Comparison of ENCODE assay signal across 8 mouse cellular contexts in genomic region chr6:83077630-83078323, GRCm38 (mm10). TPM values are rescaled to one million over a fixed set of nuclear protein-coding genes. Genes with fewer than 3 reads are reported as not detected.
DNase-seq lines count a peak whose midpoint lies in the region; ATAC-seq and TF ChIP-seq lines count a peak whose summit lies in the region.

Gene Pcgf1, plus strand, starts transcription at chr6:83077869.

- peak within 1 kb of the TSS; percentile 85 for H3K9ac ChIP-seq in heart, embryonic 11.5 days (ENCODE audit: low read depth, low read length)
- H3K9ac ChIP-seq in heart, embryonic 14.5 days (ENCODE audit: low read length), result peak within 1 kb of the TSS; percentile 85

- H3K4me3 ChIP-seq in heart, embryonic 11.5 days (ENCODE audit: low read depth, low read length), result peak within 1 kb of the TSS; percentile 73
- H3K4me3 ChIP-seq in E14TG2a.4 (replicated peaks; ENCODE audit: low read length), result peak within 1 kb of the TSS; percentile 94
- peak within 1 kb of the TSS; percentile 90 for H3K4me3 ChIP-seq in brown adipose tissue, adult 24 weeks (ENCODE audit: insufficient read depth, low read depth, low read length)
- peak within 1 kb of the TSS; percentile 78 to 91 for H3K4me3 ChIP-seq in heart, embryonic 14.5 days (ENCODE audit: control insufficient read depth in 1 of 2, insufficient read depth in 1 of 2, low read depth in 1 of 2, low read length in 2 of 2)

- no peaks in the 10 kb centered on the region for H3K9me3 ChIP-seq in heart, embryonic 11.5 days (replicated peaks; ENCODE audit: control insufficient read depth, low read length)
- H3K9me3 ChIP-seq in E14TG2a.4 (ENCODE audit: low read length), result no peaks in the 10 kb centered on the region
- no peaks in the 10 kb centered on the region for H3K9me3 ChIP-seq in heart, embryonic 14.5 days (ENCODE audit: control insufficient read depth, low read length)

- peak within 1 kb of the TSS; percentile 96 for H3K4me2 ChIP-seq in heart, embryonic 11.5 days
- peak within 1 kb of the TSS; percentile 100 for H3K4me2 ChIP-seq in heart, embryonic 14.5 days (ENCODE audit: low read length)

- H3K36me3 ChIP-seq in heart, embryonic 11.5 days (ENCODE audit: control insufficient read depth, insufficient read depth, low read length), result 0 out of 2 replicates have a peak, but pooled peaks cover 6% of the 10 kb centered on the region
- peaks cover 32% of the 10 kb centered on the region for H3K36me3 ChIP-seq in E14TG2a.4 (ENCODE audit: insufficient read depth, low read length)
- peaks cover 19% of the 10 kb centered on the region for H3K36me3 ChIP-seq in heart, embryonic 14.5 days (ENCODE audit: control insufficient read depth, insufficient read depth, low read length)

- no peak for TF ChIP-seq CTCF in E14TG2a.4 (conservative IDR thresholded peaks at IDR 0.05; ENCODE audit: low read length)

- peak within 1 kb of the TSS; percentile 77 for H3K27ac ChIP-seq in heart, embryonic 11.5 days (ENCODE audit: low read depth, low read length)
- H3K27ac ChIP-seq in brown adipose tissue, adult 24 weeks (replicated peaks; ENCODE audit: low read depth, low read length), result peak within 1 kb of the TSS; percentile 98
- peak within 1 kb of the TSS; percentile 71 to 82 for H3K27ac ChIP-seq in heart, embryonic 14.5 days (replicated peaks in 1 of 2; ENCODE audit: control insufficient read depth in 1 of 2, insufficient read depth in 1 of 2, low read depth in 2 of 2, low read length in 2 of 2)

- H3K27me3 ChIP-seq in heart, embryonic 11.5 days (ENCODE audit: control insufficient read depth, insufficient read depth, low read length), result peaks cover 49% of the 10 kb centered on the region
- H3K27me3 ChIP-seq in E14TG2a.4 (ENCODE audit: insufficient read depth, low read length), result peaks cover 38% of the 10 kb centered on the region
- peaks cover 51% of the 10 kb centered on the region for H3K27me3 ChIP-seq in heart, embryonic 14.5 days (ENCODE audit: control insufficient read depth, insufficient read depth, low read length)

- no peaks in the 10 kb centered on the region for H3K4me1 ChIP-seq in heart, embryonic 11.5 days (ENCODE audit: control insufficient read depth, insufficient read depth, low read length)
- H3K4me1 ChIP-seq in E14TG2a.4 (replicated peaks; ENCODE audit: low read depth, low read length), result peaks cover 21% of the 10 kb centered on the region
- H3K4me1 ChIP-seq in brown adipose tissue, adult 24 weeks (ENCODE audit: control insufficient read depth, insufficient read depth, insufficient read length, low read length), result peaks cover 3% of the 10 kb centered on the region; the same call in 1 of the 2 replicates
- H3K4me1 ChIP-seq in heart, embryonic 14.5 days (ENCODE audit: control insufficient read depth in 2 of 2, insufficient read depth in 2 of 2, low read length in 2 of 2), result peaks cover 4 to 8% of the 10 kb centered on the region in 2 experiments; a peak in 3 of 4 replicates

- DNase-seq in heart, adult 11 months, result no peak
- DNase-seq in layer of hippocampus, postnatal 36 days, result peak; percentile 59 to 64
- DNase-seq in lung, postnatal 36 days, result peak; percentile 27
- no peak for DNase-seq in T-cell, adult 2 months (ENCODE audit: low spot score)

- peak; percentile 52 for ATAC-seq in heart, embryonic 11.5 days (replicated peaks; ENCODE audit: insufficient number of reproducible peaks, low FRiP score, low TSS enrichment)
- peak; percentile 54 for ATAC-seq in heart, embryonic 14.5 days (ENCODE audit: insufficient number of reproducible peaks, insufficient read depth, low FRiP score, low read depth)

- WGBS in heart, embryonic 11.5 days (ENCODE audit: insufficient replicate concordance), result under 1% methylated on average over 54 of the region's 54 CpGs
- under 1% methylated on average over 53 of the region's 54 CpGs for WGBS in heart, embryonic 14.5 days

RNA-seq across cellular contexts. Expression of gene Pcgf1, which starts in this region (rescaled TPM):
- polyA plus RNA-seq in heart, embryonic 11.5 days (2014; fragmentation: Nextera tagmentation; extraction: Ambion mirVana), result 15.1 and 17.0 TPM in 2 replicates
- 16.5 and 22.5 TPM in 2 replicates for polyA plus RNA-seq in brown adipose tissue, adult 24 weeks (2012; ENCODE audit: insufficient read depth, insufficient read length, missing spikeins)
- polyA plus RNA-seq in heart, embryonic 14.5 days (2014; fragmentation: Nextera tagmentation; extraction: Ambion mirVana), result 14.1 and 16.8 TPM in 2 replicates
- total RNA-seq in layer of hippocampus, postnatal 36 days (2021), result 10 to 100 TPM; 33.9 to 34.9 TPM

Comparison
In these comparisons a context has a peak if more than half of its experiments do, and no peak if none do; other contexts are left out.
1. DNase-seq: peak in layer of hippocampus, postnatal 36 days (2 of 2) and lung, postnatal 36 days (single experiment); none in heart, adult 11 months (single experiment) and T-cell, adult 2 months (single experiment).
2. Peak in every context shown above with its lines, with median percentiles within 50 percentile points of each other: H3K27ac ChIP-seq and H3K4me3 ChIP-seq.